Mouse (Mus musculus) midbrain, embryonic 11.5 days (tissue): ENCODE measurements at regions not wholly inside any gene's neighbourhood (a gene's known extent, or its start where the extent isn't known, plus 50 kb on each side); places are given as distances from the start of the nearest gene placed in this dataset.

ENCODE experiments used
- ATAC-seq: fragments of 200-750 bp; cut with Nextera tagmentation; 2 replicates; pipeline ENCODE4 v1.8.0; 2017; ENCODE audit warnings: moderate TSS enrichment, moderate library complexity; ENCODE audit not compliant: low FRiP score
- DNase-seq: peaks from one replicate; pipeline ENCODE4 v3.0.0; 2015; ENCODE audit warnings: low spot score; ENCODE audit errors: missing footprints
- H3K27ac ChIP-seq: fragments of 300-500 bp; sonication (generic); 2 replicates; pipeline ENCODE4 v1.5.1; 2014; ENCODE audit warnings: low read depth, low read length
- H3K27me3 ChIP-seq: fragments of 300-500 bp; sonication (generic); 2 replicates; pipeline ENCODE4 v1.6.1; 2014; ENCODE audit warnings: mild to moderate bottlenecking, low read length, moderate library complexity, mixed read lengths; ENCODE audit not compliant: control insufficient read depth, insufficient read depth
- H3K36me3 ChIP-seq: fragments of 300-500 bp; sonication (generic); 2 replicates; pipeline ENCODE4 v1.6.1; 2014; ENCODE audit warnings: mild to moderate bottlenecking, low read length, moderate library complexity, mixed read lengths; ENCODE audit not compliant: control insufficient read depth, insufficient read depth
- H3K4me1 ChIP-seq: fragments of 300-500 bp; sonication (generic); 2 replicates; pipeline ENCODE4 v1.6.1; 2014; ENCODE audit warnings: low read length; ENCODE audit not compliant: control insufficient read depth, insufficient read depth
- H3K4me2 ChIP-seq: fragments of 300-500 bp; sonication (generic); 2 replicates; pipeline ENCODE4 v1.6.1; 2014; ENCODE audit warnings: mild to moderate bottlenecking, moderate library complexity
- H3K4me3 ChIP-seq: fragments of 300-500 bp; sonication (generic); 2 replicates; pipeline ENCODE4 v1.5.1; 2014; ENCODE audit warnings: low read depth, low read length
- H3K9ac ChIP-seq: fragments of 300-500 bp; sonication (generic); 2 replicates; pipeline ENCODE4 v1.6.1; 2014; ENCODE audit warnings: low read length
- H3K9me3 ChIP-seq: fragments of 300-500 bp; sonication (generic); 2 replicates; pipeline ENCODE4 v1.6.1; 2016; ENCODE audit warnings: low read length; ENCODE audit not compliant: control insufficient read depth
- WGBS: fragments of 180-500 bp; shearing (Covaris S2); extraction: QIAGEN DNeasy Blood & Tissue Kit; methylation state at CpG from one replicate; pipeline ENCODE4 v1.1.7; 2014; 5-methylcytosine and 5-hydroxymethylcytosine counted together

- peak; percentile 57; the same call in 1 of the 2 replicates for ATAC-seq
- Histone ChIP-seq H3K4me3 (no peak overlapping the region), H3K27me3 (no peaks in the 10 kb centered on the region), H3K4me2 (no peak overlapping the region), H3K4me1 (no peaks in the 10 kb centered on the region), H3K36me3 (no peaks in the 10 kb centered on the region), H3K9ac (no peak overlapping the region), H3K27ac (no peak overlapping the region), H3K9me3 (no peaks in the 10 kb centered on the region)
- 82% methylated on average over 9 of the region's 9 CpGs for WGBS
- DNase-seq = no peak
Observed at GRCm38 (mm10) chr12:47129821-47130220, 311.1 kb upstream of the Nova1 start.

GRCm38 (mm10) chr12:47128596-47128995 is 309.9 kb upstream of the Nova1 start:
- Histone ChIP-seq H3K36me3 (no peaks in the 10 kb centered on the region), H3K27ac (no peak overlapping the region), H3K4me2 (no peak overlapping the region), H3K9me3 (no peaks in the 10 kb centered on the region), H3K27me3 (no peaks in the 10 kb centered on the region), H3K9ac (no peak overlapping the region), H3K4me3 (no peak overlapping the region), H3K4me1 (no peaks in the 10 kb centered on the region)
- ATAC-seq (no peak), DNase-seq (no peak)
- WGBS = 83% methylated on average over 3 of the region's 3 CpGs

GRCm38 (mm10) chr12:47121426-47121825 is 302.7 kb upstream of the Nova1 start:
- no peaks in the 10 kb centered on the region for H3K9me3 ChIP-seq
- peak; percentile 30; the same call in 1 of the 2 replicates for ATAC-seq
- H3K4me2 ChIP-seq = no peak overlapping the region
- H3K4me3 ChIP-seq = no peak overlapping the region
- no peak overlapping the region for H3K9ac ChIP-seq
- no peaks in the 10 kb centered on the region for H3K27me3 ChIP-seq
- no peaks in the 10 kb centered on the region for H3K4me1 ChIP-seq
- H3K27ac ChIP-seq = no peak overlapping the region; the same call in 1 of the 2 replicates
- no peaks in the 10 kb centered on the region for H3K36me3 ChIP-seq
- DNase-seq = no peak
- WGBS = 73% methylated on average over 3 of the region's 3 CpGs

GRCm38 (mm10) chr12:47117504-47117903 is 298.8 kb upstream of the Nova1 start:
- ATAC-seq (no peak), DNase-seq (no peak)
- Histone ChIP-seq H3K4me3 (no peak overlapping the region), H3K9ac (no peak overlapping the region), H3K4me1 (no peaks in the 10 kb centered on the region), H3K27me3 (no peaks in the 10 kb centered on the region), H3K27ac (no peak overlapping the region), H3K9me3 (no peaks in the 10 kb centered on the region), H3K4me2 (no peak overlapping the region), H3K36me3 (no peaks in the 10 kb centered on the region)
- WGBS = 82% methylated on average over 3 of the region's 3 CpGs

- Histone ChIP-seq H3K9ac (no peak overlapping the region), H3K27ac (no peak overlapping the region), H3K4me3 (no peak overlapping the region), H3K36me3 (no peaks in the 10 kb centered on the region), H3K4me1 (no peaks in the 10 kb centered on the region), H3K9me3 (no peaks in the 10 kb centered on the region), H3K27me3 (no peaks in the 10 kb centered on the region), H3K4me2 (no peak overlapping the region)
- DNase-seq = peak; percentile 53
- ATAC-seq = 0 out of 2 replicates have a peak, but pooled peaks have one; percentile 30
Observed at GRCm38 (mm10) chr12:47089234-47089633, 270.5 kb upstream of the Nova1 start.

GRCm38 (mm10) chr12:47074961-47075360 is 256.2 kb upstream of the Nova1 start:
- Histone ChIP-seq H3K36me3 (no peaks in the 10 kb centered on the region), H3K27ac (no peak overlapping the region), H3K4me1 (no peaks in the 10 kb centered on the region), H3K4me2 (no peak overlapping the region), H3K27me3 (no peaks in the 10 kb centered on the region), H3K9ac (no peak overlapping the region), H3K4me3 (no peak overlapping the region), H3K9me3 (no peaks in the 10 kb centered on the region)
- ATAC-seq = no peak
- peak; percentile 79 for DNase-seq
- WGBS = 62% methylated on average over 2 of the region's 2 CpGs

GRCm38 (mm10) chr12:47052474-47052873 is 233.7 kb upstream of the Nova1 start:
- Histone ChIP-seq H3K4me2 (no peak overlapping the region), H3K4me3 (no peak overlapping the region), H3K9me3 (no peaks in the 10 kb centered on the region), H3K36me3 (no peaks in the 10 kb centered on the region), H3K9ac (no peak overlapping the region), H3K27ac (no peak overlapping the region), H3K27me3 (no peaks in the 10 kb centered on the region), H3K4me1 (no peaks in the 10 kb centered on the region)
- DNase-seq (peak; percentile 51), ATAC-seq (no peak)
- 87% methylated on average over 1 of the region's 1 CpGs for WGBS

GRCm38 (mm10) chr12:47020810-47021348 is 202.2 kb upstream of the Nova1 start:
- WGBS = 86% methylated on average over 6 of the region's 6 CpGs
- Histone ChIP-seq H3K9ac (no peak overlapping the region), H3K4me3 (no peak overlapping the region), H3K27ac (no peak overlapping the region), H3K9me3 (no peaks in the 10 kb centered on the region), H3K27me3 (no peaks in the 10 kb centered on the region), H3K4me1 (no peaks in the 10 kb centered on the region), H3K36me3 (no peaks in the 10 kb centered on the region), H3K4me2 (no peak overlapping the region)
- no peak for ATAC-seq
- no peak for DNase-seq

- ATAC-seq (no peak), DNase-seq (no peak)
- H3K27ac ChIP-seq = no peak overlapping the region
- WGBS = 90% methylated on average over 1 of the region's 1 CpGs
- no peaks in the 10 kb centered on the region for H3K27me3 ChIP-seq
- no peak overlapping the region for H3K4me3 ChIP-seq
- no peaks in the 10 kb centered on the region for H3K9me3 ChIP-seq
- no peak overlapping the region for H3K4me2 ChIP-seq
- no peaks in the 10 kb centered on the region for H3K4me1 ChIP-seq
- no peak overlapping the region for H3K9ac ChIP-seq
- H3K36me3 ChIP-seq = no peaks in the 10 kb centered on the region
Observed at GRCm38 (mm10) chr12:46992343-46992742, 173.6 kb upstream of the Nova1 start.
